Mouse (Mus musculus) C2C12 (cell line): ENCODE measurements around the gene Drg1.
"Not testable (repeated sequence)": the region's sequence is repeated elsewhere in the genome, so short reads cannot be mapped to it uniquely, and the experiment has no call there.

ENCODE experiments used
- CEBPB ChIP-seq: IDR thresholded peaks from one replicate; pipeline ENCODE4 v1.6.1; 2011; ENCODE audit warnings: low read depth, mild to moderate bottlenecking, control low read depth, moderate library complexity
- CTCF ChIP-seq: IDR thresholded peaks from one replicate; pipeline ENCODE4 v1.5.1; 2011; ENCODE audit not compliant: control insufficient read depth, insufficient read depth, insufficient read length
- FOSL1 ChIP-seq: IDR thresholded peaks from one replicate; pipeline ENCODE4 v1.8.0; 2011; ENCODE audit warnings: mild to moderate bottlenecking, low read length; ENCODE audit not compliant: poor library complexity, insufficient read depth, severe bottlenecking
- MAX ChIP-seq: IDR thresholded peaks from one replicate; pipeline ENCODE4 v1.6.1; 2011; ENCODE audit warnings: mild to moderate bottlenecking, control low read depth
- MYOD1 ChIP-seq: IDR thresholded peaks from one replicate; pipeline ENCODE4 v1.6.1; 2011; ENCODE audit warnings: low read depth; ENCODE audit not compliant: control insufficient read depth, insufficient read length
- USF1 ChIP-seq: IDR thresholded peaks from one replicate; pipeline ENCODE4 v1.6.1; 2011; ENCODE audit warnings: low read depth, mild to moderate bottlenecking, control low read depth, moderate library complexity

- TF ChIP-seq CTCF, CEBPB, USF1, MAX, MYOD1, FOSL1: not testable (repeated sequence)
Observed at GRCm38 (mm10) chr11:3161370-3161769, 104.8 kb downstream of the Drg1 start.
